Mouse (Mus musculus) CH12.LX (cell line): ENCODE data around the gene Sec31b. TPM values are rescaled to one million over a fixed set of nuclear protein-coding genes. Genes with fewer than 3 reads are reported as not detected.

Experiments used
- CHD1 ChIP-seq: IDR thresholded peaks from 2 replicates; pipeline ENCODE4 v1.6.1; 2012; ENCODE audit warnings: low read depth, low read length, improper control_type of control experiment, inconsistent platforms
- CTCF ChIP-seq, 2 experiments: IDR thresholded peaks in 1 of 2; conservative IDR thresholded peaks in 1 of 2; 2 replicates each; pipeline ENCODE4 v1.5.1; 2011 to 2012; ENCODE audit warnings: low read depth in 2 of 2, low read length in 2 of 2, improper control_type of control experiment in 1 of 2, inconsistent platforms in 1 of 2, mild to moderate bottlenecking in 1 of 2, moderate library complexity in 1 of 2
- ELF1 ChIP-seq: IDR thresholded peaks from 2 replicates; pipeline ENCODE4 v1.6.1; 2014; ENCODE audit warnings: low read depth, mild to moderate bottlenecking, inconsistent platforms, low read length, improper control_type of control experiment
- EP300 ChIP-seq: IDR thresholded peaks from 2 replicates; pipeline ENCODE4 v1.6.1; 2011; ENCODE audit warnings: low read length, improper control_type of control experiment
- ETS1 ChIP-seq: conservative IDR thresholded peaks from 2 replicates; pipeline ENCODE4 v1.6.1; 2012; ENCODE audit warnings: low read depth, mild to moderate bottlenecking, inconsistent platforms, low read length, improper control_type of control experiment, moderate library complexity
- JUN ChIP-seq: IDR thresholded peaks from 2 replicates; pipeline ENCODE4 v1.6.1; 2011; ENCODE audit warnings: low read depth, mild to moderate bottlenecking, low read length, improper control_type of control experiment, moderate library complexity; ENCODE audit not compliant: insufficient read depth
- KAT2A ChIP-seq: IDR thresholded peaks from 2 replicates; pipeline ENCODE4 v1.6.1; 2012; ENCODE audit warnings: low read length, improper control_type of control experiment, inconsistent platforms; ENCODE audit not compliant: insufficient replicate concordance
- MAX ChIP-seq: IDR thresholded peaks from 2 replicates; pipeline ENCODE4 v1.6.1; 2011; ENCODE audit warnings: low read length, improper control_type of control experiment
- MAZ ChIP-seq: IDR thresholded peaks from 2 replicates; pipeline ENCODE4 v1.6.1; 2012; ENCODE audit warnings: low read depth, mild to moderate bottlenecking, inconsistent platforms, low read length, improper control_type of control experiment, moderate library complexity
- MEF2A ChIP-seq: IDR thresholded peaks from 2 replicates; pipeline ENCODE4 v1.6.1; 2014; ENCODE audit warnings: low read depth, mild to moderate bottlenecking, inconsistent platforms, low read length, improper control_type of control experiment, borderline replicate concordance
- POLR2A ChIP-seq: IDR thresholded peaks from 2 replicates; pipeline ENCODE4 v1.6.1; 2011; ENCODE audit warnings: low read depth, mild to moderate bottlenecking, improper control_type of control experiment, low read length
- RAD21 ChIP-seq: IDR thresholded peaks from 2 replicates; pipeline ENCODE4 v1.6.1; 2011; ENCODE audit warnings: low read depth, mild to moderate bottlenecking, low read length, improper control_type of control experiment, moderate library complexity
- RCOR1 ChIP-seq: conservative IDR thresholded peaks from 2 replicates; pipeline ENCODE4 v1.6.1; 2012; ENCODE audit warnings: low read depth, mild to moderate bottlenecking, inconsistent platforms, low read length, improper control_type of control experiment
- TBP ChIP-seq: conservative IDR thresholded peaks from 2 replicates; pipeline ENCODE4 v1.6.1; 2011; ENCODE audit warnings: low read depth, low read length, improper control_type of control experiment
- TCF12 ChIP-seq: IDR thresholded peaks from 2 replicates; pipeline ENCODE4 v1.6.1; 2014; ENCODE audit warnings: low read depth, mild to moderate bottlenecking, inconsistent platforms, low read length, improper control_type of control experiment
- USF2 ChIP-seq: conservative IDR thresholded peaks from 2 replicates; pipeline ENCODE4 v1.6.1; 2011; ENCODE audit warnings: low read depth, low read length, improper control_type of control experiment
- polyA plus RNA-seq: library from polyadenylated mRNA; unstranded; fragments of >175 nt; gene quantifications from 2 replicates; pipeline ENCODE4 v1.2.1, GENCODE M21; 2012; ENCODE audit warnings: low read depth; ENCODE audit not compliant: insufficient read length
- total RNA-seq, 2 experiments: library from RNA; depleted of rRNA; stranded (reverse); fragments of 300-350 nt in 1 of 2; fragments of >200 nt in 1 of 2; gene quantifications; 2 replicates each; pipeline ENCODE4 v1.2.3; 2012 to 2014

Gene Sec31b
- total and polyA plus RNA-seq, 3 experiments, result 0.17 to 1.1 (median 0.19) TPM

DNA sequence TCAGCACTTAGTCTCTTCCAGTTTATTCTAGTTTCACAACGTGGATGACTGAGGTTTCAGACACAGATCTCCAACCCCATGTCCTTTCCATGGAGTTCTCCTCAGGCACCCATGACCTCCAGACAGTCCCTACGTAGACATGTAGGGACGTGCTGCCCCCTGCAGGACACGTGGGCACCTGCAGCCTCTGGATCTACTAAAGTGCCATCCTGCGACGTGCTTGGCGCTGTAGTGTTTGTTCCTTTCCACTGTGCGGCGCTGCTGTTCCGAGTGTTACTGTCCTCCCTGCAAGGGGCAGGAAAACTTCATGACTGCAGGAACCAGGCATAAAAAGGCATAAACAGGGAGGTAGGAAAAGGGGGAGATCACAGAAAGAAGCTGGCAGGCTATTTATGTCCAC is 71.5 kb downstream of the Sec31b start (continued):
- TF ChIP-seq TCF12, result peak; percentile 51; the same call in 1 of the 2 replicates
- no peak for TF ChIP-seq KAT2A
- no peak for TF ChIP-seq CHD1
- no peak for TF ChIP-seq TBP
- TF ChIP-seq RAD21, result peak; percentile 96
- TF ChIP-seq POLR2A, result no peak
- peak; percentile 52; the same call in 1 of the 2 replicates for TF ChIP-seq MEF2A
- TF ChIP-seq MAZ, result no peak
- TF ChIP-seq JUN, result no peak
- peak; percentile 99 to 100 for TF ChIP-seq CTCF (conservative IDR thresholded peaks at IDR 0.05 in 1 of 2, IDR thresholded peaks at IDR 0.05 in 1 of 2; ENCODE audit: low read depth in 2 of 2, low read length in 2 of 2)
- no peak for TF ChIP-seq ELF1
- TF ChIP-seq USF2, result peak; percentile 17; the same call in 1 of the 2 replicates
- no peak for TF ChIP-seq ETS1
- peak; percentile 87 for TF ChIP-seq MAX
- TF ChIP-seq EP300, result no peak
- TF ChIP-seq RCOR1, result no peak

Other genes with a start within 250 kb of the Sec31b start
- 0.08 TPM in 1 of 2 replicates, not detected in the other for gene Scd4, start 212.8 kb downstream of the Sec31b start, total RNA-seq (2012; rRNA removed)
- gene Scd4, start 212.8 kb downstream of the Sec31b start, total RNA-seq (2014; rRNA removed), result 0.18 TPM in 1 of 2 replicates, not detected in the other
- gene Scd4, start 212.8 kb downstream of the Sec31b start, polyA plus RNA-seq, result 0.10 and 0.11 TPM in 2 replicates
- 202 and 225 TPM in 2 replicates for gene Scd1, start 138.0 kb downstream of the Sec31b start, total RNA-seq (2012; rRNA removed)
- 240 and 314 TPM in 2 replicates for gene Scd1, start 138.0 kb downstream of the Sec31b start, total RNA-seq (2014; rRNA removed)
- gene Scd1, start 138.0 kb downstream of the Sec31b start, polyA plus RNA-seq, result 203 and 244 TPM in 2 replicates
- not detected in 2 replicates for gene Wnt8b, start 52.4 kb downstream of the Sec31b start, total RNA-seq (2012; rRNA removed)
- gene Wnt8b, start 52.4 kb downstream of the Sec31b start, total RNA-seq (2014; rRNA removed), result not detected in 2 replicates
- 0.07 TPM in 1 of 2 replicates, not detected in the other for gene Wnt8b, start 52.4 kb downstream of the Sec31b start, polyA plus RNA-seq
- 1.7 TPM in 1 of 2 replicates, not detected in the other for gene Gm20538, start 7.0 kb upstream of the Sec31b start, total RNA-seq (2012; rRNA removed)
- gene Gm20538, start 7.0 kb upstream of the Sec31b start, total RNA-seq (2014; rRNA removed), result not detected in 2 replicates
- not detected in 2 replicates for gene Gm20538, start 7.0 kb upstream of the Sec31b start, polyA plus RNA-seq
- gene Ndufb8, start 9.6 kb upstream of the Sec31b start, total RNA-seq (2012; rRNA removed), result 341 and 383 TPM in 2 replicates
- 278 and 354 TPM in 2 replicates for gene Ndufb8, start 9.6 kb upstream of the Sec31b start, total RNA-seq (2014; rRNA removed)
- 311 and 321 TPM in 2 replicates for gene Ndufb8, start 9.6 kb upstream of the Sec31b start, polyA plus RNA-seq
- gene Hif1an, start 17.0 kb upstream of the Sec31b start, total RNA-seq (2012; rRNA removed), result 12.9 and 13.5 TPM in 2 replicates
- gene Hif1an, start 17.0 kb upstream of the Sec31b start, total RNA-seq (2014; rRNA removed), result 7.2 and 8.3 TPM in 2 replicates
- 26.8 and 29.2 TPM in 2 replicates for gene Hif1an, start 17.0 kb upstream of the Sec31b start, polyA plus RNA-seq
- gene Pax2, start 210.2 kb upstream of the Sec31b start, total RNA-seq (2012; rRNA removed), result not detected in 2 replicates
- not detected in 2 replicates for gene Pax2, start 210.2 kb upstream of the Sec31b start, total RNA-seq (2014; rRNA removed)
- gene Pax2, start 210.2 kb upstream of the Sec31b start, polyA plus RNA-seq, result not detected in 2 replicates